Mouse (Mus musculus) G1E-ER4 (cell line): ENCODE measurements around the gene Ndufa3. TPM values are rescaled to one million over a fixed set of nuclear protein-coding genes. Genes with fewer than 3 reads are reported as not detected.
A peak's percentile ranks its signal among the peaks of the same experiment; 100 is the strongest.

Experiments
- GATA1 ChIP-seq: IDR thresholded peaks from one replicate; pipeline ENCODE4 v1.8.0; 2012; ENCODE audit warnings: low read length, inconsistent platforms
- polyA plus RNA-seq: library from polyadenylated mRNA; stranded (reverse); fragments of >175 nt; gene quantifications from 2 replicates; pipeline ENCODE4 v1.2.3, GENCODE M21; 2012

The Ndufa3 gene
- polyA plus RNA-seq, result 24.6 and 27.8 TPM in 2 replicates

DNA sequence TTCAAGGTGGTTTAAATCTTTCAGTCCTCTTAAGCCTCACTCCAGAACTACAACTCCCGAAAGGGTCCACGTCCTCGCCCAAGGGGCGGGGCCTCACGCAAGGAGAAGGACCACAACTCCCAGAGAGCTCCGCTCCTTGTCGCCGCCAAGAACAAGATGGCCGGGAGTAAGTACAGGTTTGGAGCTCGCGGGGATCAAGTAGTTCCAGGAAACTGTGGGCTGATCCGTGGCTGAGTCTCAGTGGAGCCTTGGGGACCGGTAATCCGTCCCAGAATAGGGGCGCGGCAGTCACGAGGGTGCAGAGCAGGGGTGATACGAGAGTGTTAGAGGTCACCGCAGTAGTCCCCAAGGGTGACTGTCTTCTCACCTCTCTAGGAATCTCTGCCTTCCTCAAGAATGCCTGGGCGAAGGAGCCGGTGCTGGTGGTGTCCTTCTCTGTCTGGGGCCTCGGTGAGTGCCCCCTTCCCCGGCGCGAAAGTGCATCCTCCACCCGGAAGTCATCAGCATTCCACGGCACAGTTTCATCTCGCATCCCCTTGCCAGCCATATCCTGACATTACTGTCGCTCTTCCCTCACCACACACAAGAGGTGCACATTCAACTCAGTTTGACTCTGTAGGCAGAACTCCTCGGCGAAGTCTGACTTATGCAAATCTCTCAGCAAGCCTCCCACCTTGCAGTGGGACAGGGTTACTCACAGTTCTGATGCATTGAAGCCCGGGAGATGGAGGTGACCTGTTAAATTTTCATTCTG is at the start of gene Ndufa3:
TSS of gene Ndufa3 (plus strand) at position 132 of the 754 bp plus-strand sequence.
- no peak for TF ChIP-seq GATA1

DNA sequence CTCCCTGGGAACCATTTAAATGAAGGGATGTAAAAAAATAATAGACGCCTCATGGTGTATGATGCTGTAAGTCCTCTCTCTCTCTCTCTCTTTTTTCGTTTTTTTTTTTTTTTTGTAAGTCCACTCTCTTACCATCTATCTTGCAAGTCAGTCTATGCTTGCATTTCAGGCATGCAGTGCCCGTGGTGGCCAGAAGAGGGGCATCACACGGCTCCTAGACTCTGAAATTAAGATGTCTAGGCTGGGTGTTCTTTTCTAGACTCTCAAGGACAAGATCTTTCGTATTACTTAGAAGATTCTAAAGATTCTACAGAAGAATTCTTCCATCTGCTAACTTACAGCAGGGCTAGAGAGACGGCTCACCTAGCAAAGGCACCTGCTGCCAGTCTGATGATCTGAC is 47.4 kb upstream of the Ndufa3 start:
- no peak for TF ChIP-seq GATA1

DNA sequence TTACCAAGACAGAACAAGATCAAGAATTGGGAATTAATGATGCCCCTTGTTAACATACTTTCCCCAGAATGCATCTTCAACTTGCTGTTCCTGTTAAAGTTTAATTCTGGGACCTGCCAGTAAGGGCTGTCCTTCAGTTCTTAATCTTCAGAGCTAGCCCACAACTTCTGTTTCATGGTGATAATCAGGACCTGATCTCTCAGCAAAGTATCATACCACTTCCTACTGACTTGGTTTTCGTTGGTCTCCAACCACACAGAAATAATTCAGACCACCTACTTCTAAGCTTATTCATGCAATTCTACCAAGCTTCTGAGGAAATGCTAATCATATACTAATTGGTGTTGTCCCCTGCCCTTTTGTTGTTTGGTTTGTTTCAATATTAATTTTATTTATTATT is 45.3 kb upstream of the Ndufa3 start:
- peak; percentile 69 for TF ChIP-seq GATA1

DNA sequence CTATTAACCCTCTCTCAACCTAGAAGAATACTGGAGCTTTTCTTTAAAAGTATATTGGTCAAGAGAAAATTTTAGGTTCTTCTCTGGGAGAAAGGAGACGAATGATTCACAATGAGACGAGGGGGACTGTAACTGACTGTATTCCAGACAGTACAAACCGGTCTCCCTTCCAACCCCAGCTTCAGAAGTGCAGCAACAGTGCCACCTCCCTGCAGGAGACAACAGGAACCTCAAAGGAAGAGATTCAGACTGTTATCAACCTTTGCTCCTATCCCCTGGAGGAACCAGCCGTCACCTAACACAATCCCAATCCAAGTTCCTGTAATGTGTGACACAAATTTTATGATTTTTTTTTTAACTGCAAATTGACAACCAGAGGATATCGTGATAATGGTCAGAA is 43.0 kb upstream of the Ndufa3 start:
- TF ChIP-seq GATA1, result no peak

DNA sequence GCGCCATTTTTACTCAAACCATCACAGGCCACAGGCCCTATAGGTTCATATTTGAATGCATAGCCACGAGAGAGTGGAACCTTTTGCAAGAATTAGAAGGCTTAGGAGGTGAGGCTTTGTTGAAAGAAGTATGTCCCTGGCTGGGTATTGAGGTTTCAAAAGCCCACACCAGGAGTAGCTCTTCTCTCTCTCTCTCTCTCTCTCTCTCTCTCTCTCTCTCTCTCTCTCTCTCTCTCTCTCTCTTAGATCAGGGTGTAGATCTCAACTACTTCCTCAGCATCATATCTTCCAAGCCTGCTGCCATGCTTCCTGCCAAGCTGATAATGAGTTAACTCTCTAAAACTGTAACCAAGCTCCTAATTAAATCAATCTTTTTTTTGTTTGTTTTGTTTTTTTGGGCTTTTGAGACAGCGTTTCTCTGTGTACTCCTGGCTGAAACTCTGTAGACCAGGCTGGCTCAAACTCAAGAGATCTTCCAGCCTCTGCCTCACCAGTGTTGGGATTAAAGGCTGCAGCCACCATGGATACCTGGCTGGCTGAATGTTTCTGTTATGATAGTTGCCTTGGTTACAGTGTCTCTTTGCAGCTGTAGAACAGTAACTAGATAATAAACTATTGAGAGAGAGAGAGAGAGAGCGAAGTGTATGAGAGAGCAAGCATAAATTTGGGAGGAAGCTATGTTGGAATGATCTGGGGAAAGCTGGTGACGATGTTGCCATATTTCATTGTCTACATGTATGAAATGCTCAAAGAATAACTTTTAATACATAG is 40.6 kb upstream of the Ndufa3 start:
- TF ChIP-seq GATA1, result no peak

DNA sequence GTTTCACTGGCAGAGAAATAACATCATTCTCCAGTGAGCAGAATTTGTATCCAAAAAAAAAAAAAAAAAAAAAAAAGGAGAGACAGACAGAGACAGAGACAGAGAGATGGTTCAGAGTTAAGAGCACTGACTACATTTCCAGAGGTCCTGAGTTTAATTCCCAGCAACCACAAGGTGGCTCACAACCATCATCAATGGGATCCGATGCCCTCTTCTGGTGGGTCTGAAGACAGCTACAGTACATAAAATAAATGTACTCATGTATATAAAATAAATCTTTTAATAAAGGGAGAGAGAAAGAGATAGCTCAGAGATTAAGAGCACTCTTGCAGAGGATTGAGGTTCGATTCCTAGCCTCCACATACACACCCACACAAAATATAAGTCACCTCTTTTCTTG is 39.0 kb upstream of the Ndufa3 start:
- no peak for TF ChIP-seq GATA1

DNA sequence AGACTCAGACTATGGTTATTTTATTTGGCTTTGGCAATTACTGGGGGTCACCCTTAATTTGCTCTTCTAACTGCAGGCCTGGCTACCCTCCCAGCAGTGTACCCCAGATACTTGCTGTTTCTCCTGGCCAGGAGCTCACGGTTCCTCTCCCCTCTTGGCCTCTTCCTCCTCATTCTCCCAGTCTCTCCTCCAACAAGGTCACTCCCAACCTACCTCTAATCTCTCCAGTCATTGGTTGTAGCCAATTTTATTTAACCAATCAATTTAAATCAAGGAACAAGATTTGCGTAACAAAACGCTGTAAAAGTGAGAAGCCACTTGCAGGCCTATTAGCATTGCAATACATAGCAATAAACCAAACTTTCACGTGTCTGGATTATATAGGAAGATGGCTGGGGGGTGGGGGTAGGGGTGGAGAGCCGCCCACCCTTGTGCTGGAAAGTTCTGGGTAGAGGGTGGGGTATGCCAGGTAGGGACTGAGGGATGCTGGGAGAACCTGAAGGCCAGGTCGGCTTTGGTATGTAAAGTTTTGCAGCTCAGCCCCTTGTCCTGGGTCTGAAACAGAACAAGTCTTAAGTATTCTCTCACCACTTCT is 38.1 kb upstream of the Ndufa3 start:
- TF ChIP-seq GATA1, result no peak

DNA sequence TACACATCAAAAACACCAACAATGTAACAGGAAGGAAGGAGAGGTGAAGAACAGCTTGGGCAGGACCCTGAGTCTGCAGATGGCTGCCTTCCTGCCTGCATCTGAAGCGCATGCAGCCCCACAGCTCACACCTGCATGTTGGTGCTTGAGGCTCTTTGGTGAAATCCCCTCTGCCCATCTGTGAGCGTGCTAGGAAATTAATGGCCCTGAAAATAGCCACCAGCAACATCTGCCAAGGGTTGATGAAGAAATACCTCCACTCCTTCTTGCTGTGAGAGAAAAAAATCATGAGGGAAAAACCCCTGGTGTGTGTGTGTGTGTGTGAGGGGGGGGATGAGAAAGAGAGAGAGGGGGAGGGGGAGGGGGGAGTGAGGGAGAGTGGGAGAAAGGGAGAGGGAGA is 37.1 kb upstream of the Ndufa3 start:
- no peak for TF ChIP-seq GATA1

DNA sequence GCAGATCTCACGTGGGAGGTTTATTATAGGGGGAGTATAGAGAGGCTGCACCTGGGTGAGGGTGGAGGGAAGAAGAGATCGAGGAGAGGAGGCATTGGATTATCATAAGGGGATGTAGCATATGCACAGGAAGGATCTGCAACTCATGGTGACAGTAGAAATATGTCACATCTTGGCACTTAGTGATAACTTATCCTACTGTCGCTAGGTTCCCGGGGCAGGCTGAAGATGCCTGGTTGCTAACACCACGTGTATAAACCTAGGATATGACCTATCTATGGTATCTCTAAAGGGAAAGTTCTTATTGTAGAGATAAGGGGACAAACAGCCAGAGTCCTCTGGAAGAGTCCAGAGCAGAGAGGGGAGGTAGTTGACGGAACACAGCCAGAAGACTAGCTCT is 31.4 kb upstream of the Ndufa3 start:
- peak; percentile 59 for TF ChIP-seq GATA1

DNA sequence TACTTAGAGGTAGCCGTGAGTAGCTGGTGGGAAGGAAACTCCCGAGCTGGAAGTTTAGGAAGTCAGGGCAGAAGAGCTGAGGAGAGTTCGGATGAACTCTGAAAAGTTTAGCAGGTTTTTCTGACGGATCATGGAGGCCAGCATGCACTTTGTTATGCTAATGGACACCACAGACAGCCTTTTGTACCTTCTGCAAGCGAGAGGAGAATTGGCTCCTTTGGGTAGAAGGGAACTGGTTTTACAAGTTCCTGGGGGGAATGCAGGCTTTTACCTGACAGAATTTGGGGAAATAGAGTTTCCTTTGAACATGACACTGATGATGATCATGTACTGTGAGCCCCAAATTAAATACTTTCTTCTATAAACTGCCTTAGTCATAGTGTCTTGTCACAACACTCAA is 30.9 kb upstream of the Ndufa3 start:
- TF ChIP-seq GATA1, result no peak

DNA sequence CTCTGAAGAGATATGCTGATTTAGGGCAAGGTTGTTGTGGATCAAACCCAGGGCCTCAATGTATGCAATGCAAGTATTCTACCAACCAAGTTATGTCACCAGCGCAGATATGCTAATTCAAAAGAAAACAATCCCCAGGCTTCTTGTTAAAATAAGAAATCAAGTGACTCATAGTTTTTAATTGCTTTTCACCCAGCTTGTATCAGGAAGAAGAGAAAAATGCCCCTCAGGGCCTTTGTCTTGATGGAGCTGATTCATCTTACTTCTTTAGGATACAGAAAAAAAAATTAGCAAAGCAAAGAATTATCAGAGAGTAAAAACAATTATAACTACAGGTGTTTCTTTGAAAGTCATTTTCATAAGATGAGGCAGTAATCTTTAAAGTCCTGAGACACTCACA is 29.9 kb upstream of the Ndufa3 start:
- no peak for TF ChIP-seq GATA1

DNA sequence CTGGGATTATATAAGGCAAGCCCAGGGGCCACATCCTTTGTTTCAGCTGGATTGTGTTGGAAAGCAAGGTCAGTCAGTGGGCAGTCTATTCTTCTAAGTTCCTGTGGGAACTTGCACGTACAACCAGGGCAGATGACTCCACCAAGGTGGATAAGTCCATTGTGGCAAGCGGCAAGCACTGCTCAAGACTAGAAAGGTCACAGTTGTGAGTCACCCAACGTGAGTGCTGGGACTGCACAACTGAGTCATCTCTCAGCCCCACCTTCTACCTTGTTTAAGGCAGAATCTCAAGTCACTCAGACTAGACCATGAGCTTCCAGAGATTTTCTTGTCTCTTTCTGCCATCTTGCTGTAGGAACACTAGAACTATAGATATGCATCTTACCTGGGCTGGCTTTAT is 26.6 kb upstream of the Ndufa3 start:
- no peak for TF ChIP-seq GATA1

DNA sequence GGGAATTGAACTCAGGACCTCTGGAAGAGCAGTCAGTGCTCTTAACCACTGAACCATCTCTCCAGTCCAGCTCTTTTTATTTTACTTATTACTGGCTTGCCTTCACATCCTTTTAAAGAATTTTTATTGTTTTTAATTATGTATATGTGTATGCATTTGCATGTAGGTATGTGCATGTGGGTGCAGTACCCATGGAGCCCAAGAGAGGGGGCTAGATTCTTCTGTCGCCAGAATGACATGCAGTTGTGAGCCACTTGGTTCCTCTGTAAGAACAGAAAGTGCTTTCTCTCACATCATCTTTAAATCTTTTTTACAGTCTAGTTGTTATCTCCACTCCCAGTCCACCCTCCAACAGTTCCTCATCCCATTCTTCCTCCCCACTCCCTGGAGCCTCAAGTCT is 25.6 kb upstream of the Ndufa3 start:
- no peak for TF ChIP-seq GATA1

DNA sequence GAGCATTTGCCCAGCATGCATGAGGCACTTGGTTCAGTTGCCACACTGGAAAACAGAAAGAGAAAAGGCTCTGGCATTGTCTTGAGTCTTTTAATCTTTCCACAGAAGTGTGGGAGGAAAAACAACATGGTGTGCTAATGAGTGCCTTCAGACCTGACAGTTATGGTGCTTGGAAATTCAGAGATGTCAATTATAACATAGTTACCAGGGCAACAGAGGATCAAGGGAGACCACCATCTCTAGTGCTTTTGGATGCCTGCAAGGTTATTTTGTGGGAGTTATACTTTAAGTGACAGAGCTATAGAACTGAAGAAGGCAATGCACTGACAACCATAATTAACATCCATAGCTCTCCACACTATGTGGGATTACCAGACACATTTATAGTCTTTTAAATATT is 23.3 kb upstream of the Ndufa3 start:
- TF ChIP-seq GATA1, result no peak

DNA sequence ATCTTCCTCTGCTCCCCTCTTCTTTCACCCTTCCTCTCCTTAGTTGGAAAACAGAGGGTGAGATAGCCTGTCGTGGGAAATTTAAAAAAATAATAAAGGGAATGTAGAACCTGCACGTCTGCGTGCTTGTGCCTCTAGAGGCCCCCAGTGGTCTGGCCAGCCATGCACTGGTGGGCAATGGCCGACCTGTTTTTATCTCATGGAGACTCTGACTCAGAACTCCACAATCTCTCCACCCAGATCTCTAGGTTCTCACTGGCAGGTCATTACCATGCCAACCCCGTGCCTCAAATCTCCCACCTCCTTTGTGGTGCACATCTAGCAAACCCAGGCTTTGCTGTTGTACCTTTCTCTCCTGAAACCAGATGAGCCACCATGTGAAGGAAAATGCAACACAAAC is 22.5 kb upstream of the Ndufa3 start:
- TF ChIP-seq GATA1, result no peak

DNA sequence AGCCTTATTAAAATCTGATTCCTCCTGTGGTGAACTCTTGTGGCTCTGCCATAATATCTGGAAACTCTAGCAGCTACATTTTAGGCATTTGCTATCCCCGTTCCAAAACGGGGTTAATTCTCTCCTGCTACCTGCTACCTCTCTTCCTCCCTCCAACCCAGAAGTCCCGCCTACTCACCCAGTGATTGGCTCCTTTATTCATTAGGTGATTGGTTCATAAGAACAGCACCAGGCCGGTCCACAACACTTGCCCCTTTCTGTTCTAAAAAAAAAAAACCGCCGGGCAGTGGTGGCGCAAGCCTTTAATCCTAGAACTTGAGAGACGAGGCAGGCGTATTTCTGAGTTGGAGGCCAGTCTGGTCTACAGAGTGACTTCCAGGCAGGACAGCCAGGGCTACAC is 22.0 kb upstream of the Ndufa3 start:
- no peak for TF ChIP-seq GATA1

DNA sequence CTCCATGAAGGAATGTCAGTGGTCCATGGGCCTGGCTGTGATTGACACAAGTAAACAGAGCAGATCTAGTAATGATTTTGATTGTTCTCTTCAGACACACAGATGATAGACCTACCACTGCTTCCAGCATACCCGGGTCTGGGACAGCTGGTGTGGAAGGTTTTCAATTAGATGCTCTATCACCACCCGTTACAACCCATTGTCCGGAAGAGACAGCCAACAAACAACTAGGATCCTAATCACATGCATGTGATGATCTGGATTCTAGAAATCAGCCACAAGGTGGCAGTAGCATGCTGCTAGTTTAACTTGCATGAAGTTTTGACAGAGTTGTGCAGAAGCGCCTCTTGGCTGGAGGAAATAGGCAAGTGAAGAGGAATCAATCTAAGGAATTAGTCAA is 16.1 kb upstream of the Ndufa3 start:
- no peak for TF ChIP-seq GATA1
